Mouse (Mus musculus): Measurements from ENCODE around the gene Iqcf6.
"Not testable (repeated sequence)": the region's sequence is repeated elsewhere in the genome, so short reads cannot be mapped to it uniquely, and the experiment has no call there.

The Iqcf6 gene

GRCm38 (mm10) chr9:106626282-106626681 is at the start of gene Iqcf6:
Iqcf6 (plus strand) TSS chr9:106626582.
- in situ Hi-C loops (cut with MboI; ENCODE audit: low pct_unique_long_range_greater_than_20kb in 1 of 2, low sequenced_read_pairs in 2 of 2, unreplicated experiment in 1 of 2) = no loop called here

GRCm38 (mm10) chr9:106580016-106580415 is 46.4 kb upstream of the Iqcf6 start:
- in situ Hi-C loops (cut with MboI; ENCODE audit: low pct_unique_long_range_greater_than_20kb in 1 of 2, low sequenced_read_pairs in 2 of 2, unreplicated experiment in 1 of 2) = no loop called here

GRCm38 (mm10) chr9:106582552-106582951 is 43.8 kb upstream of the Iqcf6 start:
- in situ Hi-C loops (cut with MboI; ENCODE audit: low pct_unique_long_range_greater_than_20kb in 1 of 2, low sequenced_read_pairs in 2 of 2, unreplicated experiment in 1 of 2) = no loop called here

GRCm38 (mm10) chr9:106592158-106592557 is 34.2 kb upstream of the Iqcf6 start:
- in situ Hi-C loops (cut with MboI; ENCODE audit: low pct_unique_long_range_greater_than_20kb in 1 of 2, low sequenced_read_pairs in 2 of 2, unreplicated experiment in 1 of 2) = no loop called here

GRCm38 (mm10) chr9:106595402-106595801 is 31.0 kb upstream of the Iqcf6 start:
- in situ Hi-C loops (cut with MboI; ENCODE audit: low pct_unique_long_range_greater_than_20kb in 1 of 2, low sequenced_read_pairs in 2 of 2, unreplicated experiment in 1 of 2) = not testable (repeated sequence)

GRCm38 (mm10) chr9:106595836-106596235 is 30.5 kb upstream of the Iqcf6 start:
- in situ Hi-C loops (cut with MboI; ENCODE audit: low pct_unique_long_range_greater_than_20kb in 1 of 2, low sequenced_read_pairs in 2 of 2, unreplicated experiment in 1 of 2) = no loop called here

GRCm38 (mm10) chr9:106598466-106598865 is 27.9 kb upstream of the Iqcf6 start:
- in situ Hi-C loops (cut with MboI; ENCODE audit: low pct_unique_long_range_greater_than_20kb in 1 of 2, low sequenced_read_pairs in 2 of 2, unreplicated experiment in 1 of 2) = no loop called here

GRCm38 (mm10) chr9:106600546-106600945 is 25.8 kb upstream of the Iqcf6 start:
- in situ Hi-C loops (cut with MboI; ENCODE audit: low pct_unique_long_range_greater_than_20kb in 1 of 2, low sequenced_read_pairs in 2 of 2, unreplicated experiment in 1 of 2) = loop anchor here in 1 of 2 experiments (10.0 kb wide), 1 partner anchor 54 kb away; the partner anchor contains the start of gene Grm2

GRCm38 (mm10) chr9:106610727-106611126 is 15.7 kb upstream of the Iqcf6 start:
- in situ Hi-C loops (cut with MboI; ENCODE audit: low pct_unique_long_range_greater_than_20kb in 1 of 2, low sequenced_read_pairs in 2 of 2, unreplicated experiment in 1 of 2) = no loop called here

GRCm38 (mm10) chr9:106613951-106614350 is 12.4 kb upstream of the Iqcf6 start:
- in situ Hi-C loops (cut with MboI; ENCODE audit: low pct_unique_long_range_greater_than_20kb in 1 of 2, low sequenced_read_pairs in 2 of 2, unreplicated experiment in 1 of 2) = no loop called here

- in situ Hi-C loops (cut with MboI; ENCODE audit: low pct_unique_long_range_greater_than_20kb in 1 of 2, low sequenced_read_pairs in 2 of 2, unreplicated experiment in 1 of 2) = no loop called here
These were observed 11.8 kb upstream of the Iqcf6 start for GRCm38 (mm10) chr9:106614616-106615015.

- in situ Hi-C loops (cut with MboI; ENCODE audit: low pct_unique_long_range_greater_than_20kb in 1 of 2, low sequenced_read_pairs in 2 of 2, unreplicated experiment in 1 of 2) = no loop called here
These were observed 10.1 kb upstream of the Iqcf6 start for GRCm38 (mm10) chr9:106616306-106616705.

- in situ Hi-C loops (cut with MboI; ENCODE audit: low pct_unique_long_range_greater_than_20kb in 1 of 2, low sequenced_read_pairs in 2 of 2, unreplicated experiment in 1 of 2) = no loop called here
These were observed 8.9 kb upstream of the Iqcf6 start for GRCm38 (mm10) chr9:106617496-106617895.

- in situ Hi-C loops (cut with MboI; ENCODE audit: low pct_unique_long_range_greater_than_20kb in 1 of 2, low sequenced_read_pairs in 2 of 2, unreplicated experiment in 1 of 2) = not testable (repeated sequence)
These were observed 1.4 kb downstream of the Iqcf6 start for GRCm38 (mm10) chr9:106627796-106628195.

- in situ Hi-C loops (cut with MboI; ENCODE audit: low pct_unique_long_range_greater_than_20kb in 1 of 2, low sequenced_read_pairs in 2 of 2, unreplicated experiment in 1 of 2) = loop anchor here in 1 of 2 experiments (10.0 kb wide), 1 partner anchor 107 kb away; no protein-coding TSS in a partner anchor
These were observed 5.8 kb downstream of the Iqcf6 start for GRCm38 (mm10) chr9:106632185-106632584.

- in situ Hi-C loops (cut with MboI; ENCODE audit: low pct_unique_long_range_greater_than_20kb in 1 of 2, low sequenced_read_pairs in 2 of 2, unreplicated experiment in 1 of 2) = loop anchor here in 1 of 2 experiments (10.0 kb wide), 1 partner anchor 113 kb away; no protein-coding TSS in a partner anchor
These were observed 11.8 kb downstream of the Iqcf6 start for GRCm38 (mm10) chr9:106638154-106638553.

GRCm38 (mm10) chr9:106641346-106641745 is 15.0 kb downstream of the Iqcf6 start:
- in situ Hi-C loops (cut with MboI; ENCODE audit: low pct_unique_long_range_greater_than_20kb in 1 of 2, low sequenced_read_pairs in 2 of 2, unreplicated experiment in 1 of 2) = no loop called here

GRCm38 (mm10) chr9:106643128-106643527 is 16.7 kb downstream of the Iqcf6 start:
- in situ Hi-C loops (cut with MboI; ENCODE audit: low pct_unique_long_range_greater_than_20kb in 1 of 2, low sequenced_read_pairs in 2 of 2, unreplicated experiment in 1 of 2) = no loop called here

- in situ Hi-C loops (cut with MboI; ENCODE audit: low pct_unique_long_range_greater_than_20kb in 1 of 2, low sequenced_read_pairs in 2 of 2, unreplicated experiment in 1 of 2) = no loop called here
These were observed 17.4 kb downstream of the Iqcf6 start for GRCm38 (mm10) chr9:106643787-106644186.

GRCm38 (mm10) chr9:106645684-106646271 is 19.4 kb downstream of the Iqcf6 start:
- in situ Hi-C loops (cut with MboI; ENCODE audit: low pct_unique_long_range_greater_than_20kb in 1 of 2, low sequenced_read_pairs in 2 of 2, unreplicated experiment in 1 of 2) = no loop called here
